Mouse (Mus musculus) embryonic fibroblast, embryonic 13.5 days (primary cell): ENCODE measurements around the gene Samd9l. TPM values are rescaled to one million over a fixed set of nuclear protein-coding genes. Genes with fewer than 3 reads are reported as not detected.
A peak's percentile ranks its signal among the peaks of the same experiment; 100 is the strongest.
"Not testable (repeated sequence)": the region's sequence is repeated elsewhere in the genome, so short reads cannot be mapped to it uniquely, and the experiment has no call there.

Experiments
- H3K27ac ChIP-seq: 2 replicates; pipeline ENCODE4 v1.5.1; 2012; ENCODE audit warnings: low read length, control low read depth, inconsistent platforms; ENCODE audit not compliant: insufficient read depth
- H3K4me1 ChIP-seq: 2 replicates; pipeline ENCODE4 v1.6.1; 2011; ENCODE audit warnings: low read length; ENCODE audit not compliant: control insufficient read depth, insufficient read depth
- H3K4me3 ChIP-seq: 2 replicates; pipeline ENCODE4 v1.5.1; 2011; ENCODE audit warnings: mild to moderate bottlenecking, control low read depth, low read length; ENCODE audit not compliant: insufficient read depth
- CTCF ChIP-seq: IDR thresholded peaks from 2 replicates; pipeline ENCODE4 v1.5.1; 2011; ENCODE audit warnings: mild to moderate bottlenecking, control low read depth, low read length, moderate library complexity, borderline replicate concordance; ENCODE audit not compliant: insufficient read depth
- POLR2A ChIP-seq: IDR thresholded peaks from 2 replicates; pipeline ENCODE4 v1.6.1; 2011; ENCODE audit warnings: low read depth, mild to moderate bottlenecking, control low read depth, low read length, moderate library complexity
- polyA plus RNA-seq: library from polyadenylated mRNA; stranded (reverse); fragments of >200 nt; gene quantifications from 2 replicates; pipeline ENCODE4 v1.2.4, GENCODE M21; 2011; ENCODE audit warnings: low read depth; ENCODE audit not compliant: missing spikeins, insufficient read length

The Samd9l gene
- polyA plus RNA-seq, result 25.4 and 27.1 TPM in 2 replicates

GRCm38 (mm10) chr6:3399340-3400068, at the start of gene Samd9l:
Gene Samd9l (minus strand): TSS chr6:3399572.
- H3K27ac ChIP-seq, H3K4me1 ChIP-seq: not testable (repeated sequence)
- peak; percentile 40; the same call in 1 of the 2 replicates for TF ChIP-seq POLR2A
- peak within 1 kb of the TSS; percentile 49 for H3K4me3 ChIP-seq

GRCm38 (mm10) chr6:3447404-3447803, 48.0 kb upstream of the Samd9l start:
- Histone ChIP-seq H3K27ac (no peak overlapping the region), H3K4me3 (no peak overlapping the region), H3K4me1 (no peaks in the 10 kb centered on the region)
- TF ChIP-seq CTCF (peak; percentile 89), POLR2A (no peak)

GRCm38 (mm10) chr6:3443905-3444304, 44.5 kb upstream of the Samd9l start:
- H3K4me1 ChIP-seq, result no peaks in the 10 kb centered on the region
- H3K4me3 ChIP-seq, result no peak overlapping the region
- no peak for TF ChIP-seq CTCF
- TF ChIP-seq POLR2A, result no peak
- no peak overlapping the region for H3K27ac ChIP-seq

GRCm38 (mm10) chr6:3436087-3436486, 36.7 kb upstream of the Samd9l start:
- TF ChIP-seq CTCF, result no peak
- no peak for TF ChIP-seq POLR2A
- no peak overlapping the region for H3K4me3 ChIP-seq
- no peaks in the 10 kb centered on the region for H3K4me1 ChIP-seq
- H3K27ac ChIP-seq, result no peak overlapping the region

GRCm38 (mm10) chr6:3430976-3431375, 31.6 kb upstream of the Samd9l start:
- H3K27ac ChIP-seq, H3K4me1 ChIP-seq, H3K4me3 ChIP-seq: not testable (repeated sequence)

- Histone ChIP-seq H3K4me1 (no peaks in the 10 kb centered on the region), H3K4me3 (no peak overlapping the region), H3K27ac (no peak overlapping the region)
- TF ChIP-seq CTCF (no peak), POLR2A (no peak)
These were observed 27.7 kb upstream of the Samd9l start for GRCm38 (mm10) chr6:3427047-3427446.

- H3K4me3 ChIP-seq, H3K27ac ChIP-seq, H3K4me1 ChIP-seq: not testable (repeated sequence)
These were observed 26.0 kb upstream of the Samd9l start for GRCm38 (mm10) chr6:3425333-3425732.

- H3K4me1 ChIP-seq, H3K27ac ChIP-seq, H3K4me3 ChIP-seq: not testable (repeated sequence)
These were observed 25.4 kb upstream of the Samd9l start for GRCm38 (mm10) chr6:3424613-3425277.

GRCm38 (mm10) chr6:3397182-3397906, 2.0 kb downstream of the Samd9l start:
- not testable (repeated sequence) for H3K4me1 ChIP-seq, H3K27ac ChIP-seq, H3K4me3 ChIP-seq

GRCm38 (mm10) chr6:3395921-3396611, 3.3 kb downstream of the Samd9l start:
- H3K27ac ChIP-seq, H3K4me3 ChIP-seq, H3K4me1 ChIP-seq: not testable (repeated sequence)
